Mouse (Mus musculus) E14TG2a.4 (cell line): ENCODE data around the gene Ush1c.

ENCODE experiments used
- H3K27me3 ChIP-seq: 2 replicates; pipeline ENCODE4 v1.6.1; 2014; ENCODE audit warnings: low read length, control low read depth; ENCODE audit not compliant: insufficient read depth
- H3K36me3 ChIP-seq: 2 replicates; pipeline ENCODE4 v1.6.1; 2014; ENCODE audit warnings: low read length, control low read depth; ENCODE audit not compliant: insufficient read depth
- H3K4me1 ChIP-seq: replicated peaks from 2 replicates; pipeline ENCODE4 v1.6.1; 2014; ENCODE audit warnings: low read depth, low read length, control low read depth
- H3K4me3 ChIP-seq: replicated peaks from 2 replicates; pipeline ENCODE4 v1.5.1; 2014; ENCODE audit warnings: mild to moderate bottlenecking, low read length
- H3K9me3 ChIP-seq: 2 replicates; pipeline ENCODE4 v1.6.1; 2014; ENCODE audit warnings: low read length, control low read depth
- CTCF ChIP-seq: conservative IDR thresholded peaks from 2 replicates; pipeline ENCODE4 v1.5.1; 2014; ENCODE audit warnings: low read length
- NANOG ChIP-seq: IDR thresholded peaks from 2 replicates; pipeline ENCODE4 v1.6.1; 2014; ENCODE audit warnings: borderline replicate concordance, low read length, mixed read lengths
- POU5F1 ChIP-seq: IDR thresholded peaks from 2 replicates; pipeline ENCODE4 v1.6.1; 2014; ENCODE audit warnings: low read length, borderline replicate concordance

Gene Ush1c

DNA sequence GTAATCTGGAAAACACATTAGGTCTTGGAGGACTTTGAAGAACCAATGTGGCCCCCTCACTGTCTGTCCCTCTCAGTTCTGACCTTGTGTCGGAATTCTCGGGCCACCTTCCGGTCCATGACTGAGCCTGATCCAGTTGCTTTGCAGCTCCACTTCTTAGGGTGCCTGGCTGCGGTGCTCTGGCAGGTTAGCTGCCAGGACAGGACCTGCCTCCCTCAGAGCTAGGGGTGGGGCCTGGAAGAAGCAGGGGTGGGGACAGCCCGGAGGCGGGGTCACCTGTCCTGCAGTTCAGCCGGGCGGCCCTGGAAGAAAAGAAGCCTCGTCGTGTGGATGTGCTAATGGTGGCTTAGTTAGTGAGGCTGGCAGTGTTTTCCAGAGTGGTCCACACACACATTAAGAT is at the start of gene Ush1c:
Gene Ush1c (minus strand): TSS at position 158 of the 400 bp plus-strand sequence.
- H3K36me3 ChIP-seq: no peaks in the 10 kb centered on the region
- no peak for TF ChIP-seq NANOG
- TF ChIP-seq CTCF: no peak
- H3K27me3 ChIP-seq: peaks cover 4% of the 10 kb centered on the region; the same call in 1 of the 2 replicates
- no peaks in the 10 kb centered on the region for H3K9me3 ChIP-seq
- no peak within 1 kb of the TSS for H3K4me3 ChIP-seq
- 0 out of 2 replicates have a peak, but pooled peaks cover 3% of the 10 kb centered on the region for H3K4me1 ChIP-seq

DNA sequence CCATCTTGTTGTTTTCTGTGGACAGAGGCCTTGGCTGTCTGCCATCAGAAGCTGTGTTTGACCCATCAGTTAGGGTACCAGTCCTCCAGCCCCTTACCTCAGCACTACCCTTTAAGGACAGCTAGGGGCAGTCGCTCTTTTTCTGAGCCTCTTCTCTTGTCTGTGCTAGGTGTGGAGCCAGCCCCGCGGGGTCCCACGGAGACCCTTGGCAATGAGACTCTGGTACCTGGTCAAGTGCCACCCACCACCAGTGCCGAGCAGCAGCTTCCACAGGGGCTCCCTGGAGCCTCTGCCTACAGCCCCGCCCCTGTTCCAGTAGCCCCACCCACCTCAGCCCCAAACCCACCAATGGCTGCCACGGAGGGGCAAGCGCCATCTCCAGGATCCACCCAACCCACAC is 48.7 kb upstream of the Ush1c start:
- Histone ChIP-seq H3K9me3 (no peaks in the 10 kb centered on the region), H3K4me1 (0 out of 2 replicates have a peak, but pooled peaks cover 2% of the 10 kb centered on the region), H3K27me3 (0 out of 2 replicates have a peak, but pooled peaks cover 3% of the 10 kb centered on the region), H3K4me3 (no peak overlapping the region), H3K36me3 (no peaks in the 10 kb centered on the region)
- no peak for TF ChIP-seq CTCF
- TF ChIP-seq POU5F1: no peak

DNA sequence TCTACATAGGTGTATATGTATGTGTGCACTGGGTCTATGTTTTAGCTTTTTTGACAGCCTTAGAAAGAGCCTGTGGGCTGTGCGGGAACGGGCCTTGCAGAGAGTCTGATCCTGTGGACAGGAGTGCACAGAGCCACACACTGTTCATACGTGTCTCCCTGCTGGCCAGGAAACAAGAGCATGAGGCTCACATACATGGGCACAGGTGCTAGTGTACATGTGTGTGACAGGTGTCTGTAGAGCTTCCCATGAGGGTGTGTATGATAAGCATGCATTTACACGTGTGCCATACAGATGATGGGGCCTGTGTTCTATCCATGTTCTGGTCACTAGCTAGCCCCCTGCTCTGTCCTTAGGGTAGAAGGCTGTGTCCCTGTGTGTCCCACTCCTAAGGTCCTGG is 48.1 kb upstream of the Ush1c start:
- Histone ChIP-seq H3K9me3 (no peaks in the 10 kb centered on the region), H3K4me1 (0 out of 2 replicates have a peak, but pooled peaks cover 2% of the 10 kb centered on the region), H3K4me3 (no peak overlapping the region), H3K36me3 (no peaks in the 10 kb centered on the region), H3K27me3 (0 out of 2 replicates have a peak, but pooled peaks cover 3% of the 10 kb centered on the region)
- TF ChIP-seq NANOG (no peak), POU5F1 (no peak), CTCF (no peak)

GRCm38 (mm10) chr7:46285161-46285839 is 47.0 kb upstream of the Ush1c start:
- Histone ChIP-seq H3K4me1 (0 out of 2 replicates have a peak, but pooled peaks cover 2% of the 10 kb centered on the region), H3K36me3 (no peaks in the 10 kb centered on the region), H3K27me3 (0 out of 2 replicates have a peak, but pooled peaks cover 3% of the 10 kb centered on the region), H3K9me3 (no peaks in the 10 kb centered on the region), H3K4me3 (no peak overlapping the region)
- TF ChIP-seq NANOG: no peak

DNA sequence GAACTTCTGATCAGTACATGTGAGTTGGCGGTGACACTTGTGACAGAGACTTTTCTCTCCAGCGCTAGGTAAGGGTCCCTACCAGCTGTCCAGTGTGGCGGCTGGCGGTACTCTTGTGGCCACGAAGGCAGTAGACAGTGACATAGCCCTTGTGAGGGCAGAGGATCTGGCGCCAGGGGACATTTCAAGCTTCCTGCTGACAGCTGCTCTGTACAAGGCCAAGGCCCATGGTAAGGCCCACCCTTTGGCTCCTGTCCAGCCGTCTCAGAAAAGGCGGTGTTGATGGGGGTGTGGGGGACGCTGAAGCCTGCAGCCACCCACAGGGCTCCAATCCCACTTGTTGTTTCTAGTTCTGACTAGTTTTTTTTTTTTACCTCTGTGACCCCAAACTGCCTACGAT is 45.4 kb upstream of the Ush1c start:
- Histone ChIP-seq H3K9me3 (no peaks in the 10 kb centered on the region), H3K36me3 (no peaks in the 10 kb centered on the region), H3K4me3 (no peak overlapping the region), H3K27me3 (0 out of 2 replicates have a peak, but pooled peaks cover 3% of the 10 kb centered on the region), H3K4me1 (no peaks in the 10 kb centered on the region)
- no peak for TF ChIP-seq CTCF
- no peak for TF ChIP-seq POU5F1
- TF ChIP-seq NANOG: no peak

- no peaks in the 10 kb centered on the region for H3K9me3 ChIP-seq
- H3K36me3 ChIP-seq: no peaks in the 10 kb centered on the region
- TF ChIP-seq CTCF: no peak
- TF ChIP-seq POU5F1: no peak
- no peak for TF ChIP-seq NANOG
- H3K27me3 ChIP-seq: 0 out of 2 replicates have a peak, but pooled peaks cover 3% of the 10 kb centered on the region
- no peaks in the 10 kb centered on the region for H3K4me1 ChIP-seq
- no peak overlapping the region for H3K4me3 ChIP-seq
Observed at GRCm38 (mm10) chr7:46282276-46282675, 44.0 kb upstream of the Ush1c start.

GRCm38 (mm10) chr7:46280896-46281295 is 42.6 kb upstream of the Ush1c start:
- Histone ChIP-seq H3K4me1 (no peaks in the 10 kb centered on the region), H3K4me3 (no peak overlapping the region), H3K9me3 (no peaks in the 10 kb centered on the region), H3K36me3 (no peaks in the 10 kb centered on the region), H3K27me3 (peaks cover 3% of the 10 kb centered on the region; the same call in 1 of the 2 replicates)
- TF ChIP-seq NANOG (0 out of 2 replicates have a peak, but pooled peaks have one; percentile 6), POU5F1 (no peak)

DNA sequence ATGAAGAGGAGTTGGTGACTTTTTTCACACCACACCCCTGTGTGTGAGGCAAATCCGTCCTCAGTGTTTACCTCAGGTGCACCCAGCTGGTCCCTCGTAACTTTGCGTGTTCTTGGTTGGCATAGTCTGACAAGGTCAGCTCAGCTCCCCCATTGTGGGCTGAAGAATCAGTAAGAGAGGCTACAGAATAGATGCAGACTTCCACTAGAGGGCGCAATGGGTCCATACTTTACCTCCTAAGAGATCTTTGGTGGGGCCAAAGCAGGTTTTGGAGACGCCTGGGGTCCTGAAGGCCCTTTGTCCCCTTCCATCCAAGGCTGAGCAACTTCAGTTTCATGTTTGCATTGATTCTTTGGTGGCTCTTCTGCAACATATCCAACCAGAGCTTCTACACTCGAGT is 41.6 kb upstream of the Ush1c start:
- H3K9me3 ChIP-seq: no peaks in the 10 kb centered on the region
- no peak overlapping the region for H3K4me3 ChIP-seq
- H3K27me3 ChIP-seq: peaks cover 3% of the 10 kb centered on the region; the same call in 1 of the 2 replicates
- TF ChIP-seq NANOG (no peak), CTCF (peak; percentile 59)
- no peaks in the 10 kb centered on the region for H3K36me3 ChIP-seq
- no peaks in the 10 kb centered on the region for H3K4me1 ChIP-seq

DNA sequence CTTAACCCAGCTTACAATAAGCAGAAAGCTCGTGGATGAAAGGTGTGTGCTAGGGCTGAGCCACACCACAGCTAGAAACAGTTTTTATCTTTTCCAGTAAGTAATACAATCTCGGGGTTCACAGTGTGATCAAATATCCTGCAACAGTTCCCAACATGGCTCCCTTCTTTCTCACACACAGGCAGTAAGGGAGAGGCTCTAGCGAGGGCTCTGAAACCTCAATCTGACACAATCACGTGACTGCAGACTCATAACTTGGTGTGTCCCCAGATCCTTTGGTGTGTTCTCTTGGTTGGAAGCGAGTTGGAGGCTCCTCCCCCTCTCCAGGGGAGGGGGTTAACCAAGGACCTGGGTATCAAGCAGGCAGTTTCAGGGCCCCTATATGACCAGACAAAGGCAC is 37.9 kb upstream of the Ush1c start:
- no peaks in the 10 kb centered on the region for H3K9me3 ChIP-seq
- no peaks in the 10 kb centered on the region; the same call in 1 of the 2 replicates for H3K27me3 ChIP-seq
- H3K4me1 ChIP-seq: no peaks in the 10 kb centered on the region
- no peaks in the 10 kb centered on the region for H3K36me3 ChIP-seq
- TF ChIP-seq NANOG (no peak), CTCF (no peak)
- H3K4me3 ChIP-seq: no peak overlapping the region
